Mouse (Mus musculus): ENCODE measurements at regions not wholly inside any gene's neighbourhood (a gene's known extent, or its start where the extent isn't known, plus 50 kb on each side); places are given as distances from the start of the nearest gene placed in this dataset.

GRCm38 (mm10) chr1:35931056-35931455 is 137.1 kb upstream of the Hs6st1 start:
- TF ChIP-seq CTCF (conservative IDR thresholded peaks at IDR 0.05; ENCODE audit: low read length) (no peak), NANOG (IDR thresholded peaks at IDR 0.05; ENCODE audit: borderline replicate concordance, low read length) (no peak)

Data from E14TG2a.4 (cell line).